ENCODE assay signal across 8 mouse cellular contexts in genomic region chr7:114317389-114317792, GRCm38 (mm10). TPM values are rescaled to one million over a fixed set of nuclear protein-coding genes. Genes with fewer than 3 reads are reported as not detected.
DNase-seq lines count a peak whose midpoint lies in the region; ATAC-seq lines count a peak whose summit lies in the region.

No protein-coding gene starts in this region.

- peak overlapping the region; percentile 68 for H3K27ac ChIP-seq in embryonic facial prominence, embryonic 14.5 days (replicated peaks; ENCODE audit: low read depth, low read length)
- peak overlapping the region; percentile 47; the same call in 1 of the 2 replicates for H3K27ac ChIP-seq in intestine, embryonic 14.5 days (ENCODE audit: low read depth)
- peak overlapping the region; percentile 68; the same call in 1 of the 2 replicates for H3K27ac ChIP-seq in stomach, embryonic 15.5 days
- no peak overlapping the region for H3K27ac ChIP-seq in midbrain, embryonic 10.5 days (replicated peaks)

- no peaks in the 10 kb centered on the region for H3K36me3 ChIP-seq in embryonic facial prominence, embryonic 14.5 days (ENCODE audit: control insufficient read depth, insufficient read depth, low read length)
- no peaks in the 10 kb centered on the region for H3K36me3 ChIP-seq in intestine, embryonic 14.5 days (ENCODE audit: control insufficient read depth, insufficient read depth, low read length)
- no peaks in the 10 kb centered on the region for H3K36me3 ChIP-seq in stomach, embryonic 15.5 days
- H3K36me3 ChIP-seq in midbrain, embryonic 10.5 days: no peaks in the 10 kb centered on the region

- 46% methylated on average over 5 of the region's 5 CpGs for WGBS in embryonic facial prominence, embryonic 14.5 days
- 37% methylated on average over 5 of the region's 5 CpGs for WGBS in intestine, embryonic 14.5 days
- 24% methylated on average over 5 of the region's 5 CpGs for WGBS in stomach, embryonic 15.5 days
- 77% methylated on average over 5 of the region's 5 CpGs for WGBS in midbrain, embryonic 10.5 days

- H3K9me3 ChIP-seq in embryonic facial prominence, embryonic 14.5 days (ENCODE audit: control insufficient read depth, low read length): no peaks in the 10 kb centered on the region
- no peaks in the 10 kb centered on the region for H3K9me3 ChIP-seq in intestine, embryonic 14.5 days (ENCODE audit: control insufficient read depth, low read length)
- no peaks in the 10 kb centered on the region for H3K9me3 ChIP-seq in stomach, embryonic 15.5 days
- H3K9me3 ChIP-seq in midbrain, embryonic 10.5 days (replicated peaks): no peaks in the 10 kb centered on the region

- peaks cover 10% of the 10 kb centered on the region for H3K4me1 ChIP-seq in embryonic facial prominence, embryonic 14.5 days (ENCODE audit: control insufficient read depth, insufficient read depth, low read length)
- H3K4me1 ChIP-seq in intestine, embryonic 14.5 days (replicated peaks; ENCODE audit: control insufficient read depth, insufficient read depth, low read length): peaks cover 8% of the 10 kb centered on the region
- H3K4me1 ChIP-seq in stomach, embryonic 15.5 days: no peaks in the 10 kb centered on the region
- peaks cover 8% of the 10 kb centered on the region for H3K4me1 ChIP-seq in midbrain, embryonic 10.5 days

- H3K4me3 ChIP-seq in embryonic facial prominence, embryonic 14.5 days (ENCODE audit: low read depth, low read length): no peak overlapping the region
- no peak overlapping the region for H3K4me3 ChIP-seq in intestine, embryonic 14.5 days (ENCODE audit: low read depth, low read length)
- H3K4me3 ChIP-seq in stomach, embryonic 15.5 days (replicated peaks): no peak overlapping the region
- H3K4me3 ChIP-seq in midbrain, embryonic 10.5 days: no peak overlapping the region

- no peak overlapping the region for H3K9ac ChIP-seq in embryonic facial prominence, embryonic 14.5 days (ENCODE audit: low read depth, low read length)
- H3K9ac ChIP-seq in intestine, embryonic 14.5 days (ENCODE audit: low read length): no peak overlapping the region
- H3K9ac ChIP-seq in stomach, embryonic 15.5 days: no peak overlapping the region

- H3K27me3 ChIP-seq in embryonic facial prominence, embryonic 14.5 days (replicated peaks; ENCODE audit: control insufficient read depth, insufficient read depth, low read length): no peaks in the 10 kb centered on the region
- H3K27me3 ChIP-seq in intestine, embryonic 14.5 days (replicated peaks; ENCODE audit: control insufficient read depth, insufficient read depth, low read length): no peaks in the 10 kb centered on the region
- no peaks in the 10 kb centered on the region for H3K27me3 ChIP-seq in stomach, embryonic 15.5 days (replicated peaks)
- no peaks in the 10 kb centered on the region for H3K27me3 ChIP-seq in midbrain, embryonic 10.5 days (ENCODE audit: low read depth, poor library complexity, severe bottlenecking)

- no peak for ATAC-seq in embryonic facial prominence, embryonic 14.5 days (ENCODE audit: low read depth)
- no peak for ATAC-seq in intestine, embryonic 14.5 days (replicated peaks; ENCODE audit: low FRiP score, low TSS enrichment, low read depth)
- ATAC-seq in stomach, embryonic 15.5 days (ENCODE audit: insufficient read depth, low FRiP score, low read depth): no peak

- peak; percentile 84 for DNase-seq in 416B (ENCODE audit: low read depth)
- peak; percentile 90 for DNase-seq in CD4-positive helper T cell, adult 2 months (ENCODE audit: low read depth, low spot score)
- peak; percentile 60 for DNase-seq in embryonic facial prominence, embryonic 14.5 days (ENCODE audit: low spot score)
- no peak for DNase-seq in intestine, embryonic 14.5 days (ENCODE audit: low spot score)
- DNase-seq in lung, postnatal 10 days: peak; percentile 86
- DNase-seq in midbrain, embryonic 10.5 days (ENCODE audit: low spot score): no peak
- DNase-seq in cerebellum, adult 11-12 months: no peak

- H3K4me2 ChIP-seq in embryonic facial prominence, embryonic 14.5 days (ENCODE audit: low read depth, low read length): no peak overlapping the region
- H3K4me2 ChIP-seq in intestine, embryonic 14.5 days (ENCODE audit: low read length): no peak overlapping the region
- H3K4me2 ChIP-seq in stomach, embryonic 15.5 days: no peak overlapping the region

RNA-seq across cellular contexts. Expression of gene Psma1, which starts 41.5 kb away (rescaled TPM):
- polyA plus RNA-seq in embryonic facial prominence, embryonic 14.5 days (2014; fragmentation: Nextera tagmentation; extraction: Ambion mirVana): 335 and 353 TPM in 2 replicates
- 395 and 399 TPM in 2 replicates for polyA plus RNA-seq in intestine, embryonic 14.5 days (2014; fragmentation: Nextera tagmentation; extraction: Ambion mirVana)
- 378 and 379 TPM in 2 replicates for polyA plus RNA-seq in stomach, embryonic 15.5 days (2015; fragmentation: Nextera tagmentation; extraction: Ambion mirVana)
- 507 and 521 TPM in 2 replicates for polyA plus RNA-seq in midbrain, embryonic 10.5 days (2016; fragmentation: Nextera tagmentation; extraction: Ambion mirVana)

Comparison
In these comparisons a context has a peak if more than half of its experiments do, and no peak if none do; other contexts are left out.
1. DNase-seq: peak in 416B (single experiment), CD4-positive helper T cell, adult 2 months (single experiment), embryonic facial prominence, embryonic 14.5 days (single experiment) and lung, postnatal 10 days (single experiment); none in intestine, embryonic 14.5 days (single experiment), midbrain, embryonic 10.5 days (single experiment) and cerebellum, adult 11-12 months (single experiment).